Mouse (Mus musculus) mature B cell (primary cell): ENCODE results near the gene A430005L14Rik.

Experiments
- in situ Hi-C: fragments of 300-500 bp; cut with MboI; formaldehyde crosslinking; loops from 2 replicates; pipeline ENCODE4 v1.14.3; 2019

The A430005L14Rik gene

DNA sequence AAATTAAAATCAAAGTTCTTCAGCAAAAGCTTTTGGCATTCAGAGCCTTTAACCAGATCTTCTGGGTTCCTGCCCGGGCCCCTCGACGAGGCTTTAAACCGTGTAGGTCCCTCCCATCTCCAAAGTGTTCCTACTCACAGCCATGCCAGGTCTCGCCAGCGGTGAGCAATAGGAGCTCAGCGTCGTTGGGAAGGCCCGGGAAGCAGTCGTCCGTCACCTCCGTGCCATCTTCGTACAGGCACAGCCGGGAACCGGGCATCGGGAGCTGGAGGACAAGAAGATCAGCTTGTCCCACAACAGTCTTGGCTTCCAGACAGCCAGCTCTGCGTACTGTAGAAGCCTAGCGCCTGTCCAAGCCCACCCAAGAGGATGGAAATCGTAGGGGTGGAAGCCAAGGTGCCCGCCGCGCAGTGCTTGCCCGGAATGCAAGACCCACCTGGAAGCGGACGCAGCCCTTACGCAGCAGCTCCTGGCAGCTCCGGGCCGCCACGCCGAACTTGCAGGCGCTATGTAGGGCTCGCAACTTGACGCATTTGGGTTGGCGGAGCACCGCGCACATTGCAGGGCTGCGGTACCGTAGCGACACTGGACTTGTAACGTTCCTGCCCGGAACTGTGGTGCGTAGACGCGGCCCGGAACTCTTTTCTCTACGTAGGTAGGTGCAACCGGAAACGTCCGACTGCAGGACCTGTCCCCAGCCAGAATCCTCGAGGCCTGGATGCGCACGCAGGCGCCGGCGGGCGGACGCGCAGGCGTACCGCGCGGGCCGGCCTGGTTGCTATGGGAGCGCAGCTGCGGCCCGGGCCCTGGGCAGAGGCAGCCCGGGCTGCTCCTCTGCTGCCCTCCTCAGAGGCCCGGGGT lies 17.6 kb downstream of the A430005L14Rik start, which contains the start of the genes Dffb and Cep104:
Gene Dffb, minus strand, starts transcription at position 696 of the 861 bp plus-strand sequence.
Gene Cep104, plus strand, starts transcription at position 764 of the 861 bp plus-strand sequence.
- in situ Hi-C loops, result loop anchor here (5.0 kb wide), 1 partner anchor 38 kb away; the partner anchor contains the start of gene Lrrc47

DNA sequence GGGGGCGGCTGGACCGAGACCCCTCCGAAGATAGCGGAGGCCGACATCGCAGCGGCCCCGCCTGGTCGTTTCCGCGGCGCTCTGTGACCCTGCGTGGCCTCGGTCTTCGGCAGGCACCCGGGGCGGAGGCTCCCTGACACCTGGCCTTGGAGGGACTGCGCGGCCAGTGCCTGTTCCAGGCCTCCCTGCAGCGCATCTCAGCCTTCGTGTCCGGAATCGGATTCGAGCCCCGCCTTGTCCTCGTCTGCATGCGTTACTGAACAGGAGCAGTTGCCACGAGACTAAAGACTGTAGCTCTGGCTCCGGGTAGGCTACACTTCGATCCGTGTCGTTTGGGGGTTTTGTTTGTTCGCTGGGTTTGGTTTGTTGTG lies 18.2 kb downstream of the A430005L14Rik start:
- in situ Hi-C loops, result no loop called here

DNA sequence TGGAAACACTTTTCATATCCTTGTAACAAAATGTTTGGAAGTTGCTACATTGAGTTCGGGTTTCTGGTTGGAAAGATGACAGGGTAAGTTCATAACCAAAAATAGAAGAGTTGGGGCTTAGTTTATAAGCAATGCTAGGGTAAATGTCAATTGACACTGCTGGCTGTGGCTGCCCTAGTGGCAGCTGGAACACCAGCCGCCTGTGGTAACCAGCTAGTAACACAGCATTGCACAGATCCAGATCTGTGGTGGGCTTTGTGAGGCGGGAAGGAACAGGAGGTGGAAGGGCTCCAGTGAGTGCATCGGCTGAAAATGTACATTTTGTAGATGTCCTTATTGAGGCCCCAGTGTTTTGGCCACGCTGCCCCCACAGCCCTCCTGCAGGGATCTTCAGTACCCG lies 18.7 kb downstream of the A430005L14Rik start:
- in situ Hi-C loops, result no loop called here

GRCm38 (mm10) chr4:153979243-153979642 lies 22.2 kb downstream of the A430005L14Rik start:
- in situ Hi-C loops, result no loop called here

- in situ Hi-C loops, result no loop called here
Measured at GRCm38 (mm10) chr4:153980470-153980869, 23.4 kb downstream of the A430005L14Rik start.

GRCm38 (mm10) chr4:153992715-153993114 lies 35.7 kb downstream of the A430005L14Rik start:
- in situ Hi-C loops, result no loop called here

GRCm38 (mm10) chr4:153993505-153993904 lies 36.5 kb downstream of the A430005L14Rik start:
- in situ Hi-C loops, result no loop called here

- in situ Hi-C loops, result no loop called here
Measured at GRCm38 (mm10) chr4:154005488-154005887, 48.5 kb downstream of the A430005L14Rik start.

DNA sequence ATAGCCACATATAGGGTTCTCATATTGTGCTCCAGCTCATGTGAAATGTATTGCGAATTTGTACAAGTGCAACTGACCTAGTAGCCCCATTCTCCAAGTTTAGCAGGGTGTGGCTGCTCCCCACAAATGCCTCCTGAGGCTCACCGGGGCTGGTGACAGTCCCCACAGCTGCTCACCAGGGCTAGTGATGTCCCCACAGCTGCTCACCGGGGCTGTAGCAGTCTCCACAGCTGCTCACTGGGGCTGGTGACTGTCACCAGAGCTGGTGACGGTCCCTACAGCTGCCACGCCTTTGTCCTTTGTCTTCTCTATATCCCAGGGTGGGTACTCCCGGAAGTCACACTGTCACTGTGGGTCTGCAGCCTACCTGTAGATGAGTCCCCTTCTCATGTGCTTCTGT lies 49.2 kb downstream of the A430005L14Rik start:
- in situ Hi-C loops, result no loop called here

DNA sequence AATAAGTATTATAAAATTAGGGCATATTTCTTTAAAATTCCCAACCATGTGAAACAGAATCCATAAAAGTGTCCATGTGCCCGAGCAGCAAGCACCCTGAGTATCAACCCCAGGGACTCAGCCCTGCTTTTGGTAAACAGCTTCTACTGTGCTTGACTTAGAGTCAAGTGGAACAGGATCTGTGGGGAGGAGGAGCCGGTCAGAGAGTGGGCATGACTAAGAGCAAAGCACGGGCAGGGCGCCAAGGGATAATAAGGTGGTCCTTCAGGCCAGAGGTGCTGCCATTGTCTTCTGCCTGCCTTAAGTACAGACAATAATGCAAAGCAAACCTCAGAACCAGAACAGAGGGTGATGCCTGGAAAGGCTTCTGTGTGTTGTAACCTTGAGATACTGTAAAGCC lies 50.7 kb downstream of the A430005L14Rik start:
- in situ Hi-C loops, result no loop called here

GRCm38 (mm10) chr4:154010907-154011645 lies 54.0 kb downstream of the A430005L14Rik start:
- in situ Hi-C loops, result loop anchor here (5.0 kb wide), 1 partner anchor 39 kb away; no protein-coding TSS in a partner anchor
